In the genomic region with DNA sequence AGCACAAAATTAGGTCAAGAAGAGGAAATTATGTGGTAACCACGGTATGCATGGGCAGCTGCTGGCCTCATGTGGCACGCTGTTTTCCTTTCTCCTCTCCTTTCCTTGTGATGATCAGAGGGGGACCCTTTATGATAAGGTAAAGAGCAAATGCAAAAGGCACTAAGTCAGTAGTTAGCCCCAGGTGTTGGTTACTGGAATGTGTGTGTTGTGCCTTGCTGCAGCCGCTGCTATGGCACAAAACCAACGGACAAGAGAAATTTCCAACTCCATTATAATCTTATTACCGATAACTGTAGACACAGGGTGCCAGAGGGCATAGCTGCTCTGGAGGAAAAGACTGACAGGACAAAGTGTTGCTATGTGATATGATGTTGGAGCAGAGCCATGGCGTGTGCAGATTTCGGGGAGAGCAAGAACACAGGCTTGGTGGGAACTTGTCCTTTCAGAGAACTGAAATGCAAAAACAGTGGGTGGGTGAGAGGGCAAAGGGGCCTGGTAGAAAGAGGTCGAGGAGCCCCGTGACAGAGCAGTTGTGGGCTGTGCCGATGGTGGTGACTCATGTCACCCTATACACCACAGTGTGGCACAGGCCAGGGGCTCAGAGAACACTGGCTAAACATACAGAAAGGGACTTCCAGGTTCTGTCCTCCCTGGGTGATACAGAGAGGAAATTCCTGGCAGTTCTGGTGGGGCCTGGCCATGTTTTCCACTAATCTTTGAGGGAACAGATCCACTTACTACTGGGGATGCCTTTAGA, we compare ENCODE assay signal across 23 mouse cellular contexts. TPM values are rescaled to one million over a fixed set of nuclear protein-coding genes. Genes with fewer than 3 reads are reported as not detected.
DNase-seq lines count a peak whose midpoint lies in the region; ATAC-seq lines count a peak whose summit lies in the region.
"Had no signal": no experiment of that assay in that cellular context is flagged by ENCODE, and none has a peak within 500 bp of the region (broad histone marks: within the 10 kb centered on the region; RNA-seq: fewer than 3 reads in every experiment).

A gene (plus strand): TSS at position 51 of the 760 bp plus-strand sequence.

- WGBS in heart, embryonic 11.5 days (ENCODE audit: insufficient replicate concordance): 65% methylated on average over 10 of the region's 10 CpGs

- peaks cover 23% of the 10 kb centered on the region for H3K27me3 ChIP-seq in heart, embryonic 11.5 days (ENCODE audit: control insufficient read depth, insufficient read depth, low read length)
- H3K27me3 ChIP-seq in megakaryocyte, embryonic 14.5 days (replicated peaks): peaks cover 73% of the 10 kb centered on the region

- no peak within 1 kb of the TSS for H3K9ac ChIP-seq in heart, embryonic 11.5 days (ENCODE audit: low read depth, low read length)

- no peaks in the 10 kb centered on the region for H3K9me3 ChIP-seq in heart, embryonic 11.5 days (replicated peaks; ENCODE audit: control insufficient read depth, low read length)
- H3K9me3 ChIP-seq in megakaryocyte, embryonic 14.5 days: no peaks in the 10 kb centered on the region
- H3K9me3 ChIP-seq: midbrain, embryonic 10.5 days had no signal

- no peak within 1 kb of the TSS for H3K4me2 ChIP-seq in heart, embryonic 11.5 days
- H3K4me2 ChIP-seq: liver, embryonic 11.5 days had no signal

- no peak within 1 kb of the TSS for H3K27ac ChIP-seq in heart, embryonic 11.5 days (ENCODE audit: low read depth, low read length)
- H3K27ac ChIP-seq: layer of hippocampus, adult 2 months; midbrain, embryonic 10.5 days had no signal

- ATAC-seq in heart, embryonic 11.5 days (replicated peaks; ENCODE audit: insufficient number of reproducible peaks, low FRiP score, low TSS enrichment): no peak
- no peak for ATAC-seq in megakaryocyte, adult 5-6 weeks (ENCODE audit: poor library complexity, severe bottlenecking)
- ATAC-seq: forebrain, embryonic 16.5 days; inflammation-experienced regulatory T-cells, adult 6 months had no signal

- no peak within 1 kb of the TSS for H3K4me3 ChIP-seq in heart, embryonic 11.5 days (ENCODE audit: low read depth, low read length)
- peak within 1 kb of the TSS; percentile 59 for H3K4me3 ChIP-seq in megakaryocyte, embryonic 14.5 days (replicated peaks)
- H3K4me3 ChIP-seq: erythroblast, embryonic 14.5 days; layer of hippocampus, adult 2 months; midbrain, embryonic 10.5 days had no signal

- H3K36me3 ChIP-seq in heart, embryonic 11.5 days (ENCODE audit: control insufficient read depth, insufficient read depth, low read length): no peaks in the 10 kb centered on the region
- no peaks in the 10 kb centered on the region for H3K36me3 ChIP-seq in megakaryocyte, embryonic 14.5 days (replicated peaks; ENCODE audit: low read length)
- H3K36me3 ChIP-seq: midbrain, embryonic 10.5 days had no signal

- peak; percentile 20 to 30 for DNase-seq in heart, adult 18-20 months
- peak; percentile 33 for DNase-seq in heart, postnatal 4 days
- peak; percentile 36 for DNase-seq in retina, postnatal 1 day
- no peak for DNase-seq in testis, postnatal 10 days (ENCODE audit: low spot score)
- DNase-seq in layer of hippocampus, adult 9-11 months: no peak
- DNase-seq: adrenal gland, adult 2 months; B cell, adult 2 months; cerebellum, adult 2 months; gastrocnemius, postnatal 25 days; thymus, postnatal 14 days had no signal

- H3K4me1 ChIP-seq in heart, embryonic 11.5 days (ENCODE audit: control insufficient read depth, insufficient read depth, low read length): no peaks in the 10 kb centered on the region
- peaks cover 47% of the 10 kb centered on the region for H3K4me1 ChIP-seq in megakaryocyte, embryonic 14.5 days

RNA-seq across cellular contexts. Expression of the gene that starts here (rescaled TPM):
- 1 to 10 TPM in 1 of 2 experiments, under 1 TPM in 1; 0.60 to 2.9 TPM for total RNA-seq in heart, adult 18-20 months (2021)
- polyA plus RNA-seq in heart, embryonic 11.5 days (2014; fragmentation: Nextera tagmentation; extraction: Ambion mirVana): not detected in 2 replicates
- 0.35 TPM in 1 of 2 replicates, not detected in the other for polyA plus RNA-seq in megakaryocyte, embryonic 14.5 days (2012; ENCODE audit: insufficient read depth, low replicate concordance)
- total RNA-seq in megakaryocyte, adult 5-6 weeks (2015): not detected in 2 replicates
- not detected in 2 replicates for total RNA-seq in megakaryocyte, adult 5-6 weeks (2017)
- under 1 TPM; 0.29 to 0.31 TPM for total RNA-seq in heart, postnatal 4 days (2021)
- total RNA-seq: monocyte, adult 5-6 weeks had no signal
- polyA plus RNA-seq: erythroblast, embryonic 14.5 days; hindbrain, embryonic 11.5 days; inflammation-experienced regulatory T-cells, adult 6 months; kidney, embryonic 16.5 days; liver, embryonic 11.5 days; midbrain, embryonic 10.5 days; neural tube, embryonic 14.5 days had no signal

Comparison
In these comparisons a context has a peak if more than half of its experiments do, and no peak if none do; other contexts are left out.
1. Peak in DNase-seq in heart, postnatal 4 days; RNA of the gene not detected or under 1 TPM.
2. DNase-seq: peak in heart, adult 18-20 months (2 of 2) and retina, postnatal 1 day (single experiment); none in testis, postnatal 10 days (single experiment) and layer of hippocampus, adult 9-11 months (single experiment).